Mouse (Mus musculus) neural tube, embryonic 12.5 days (tissue): Measurements from ENCODE around the gene Gdf7. TPM values are rescaled to one million over a fixed set of nuclear protein-coding genes. Genes with fewer than 3 reads are reported as not detected.

Experiments
- ATAC-seq: fragments of 200-750 bp; cut with Nextera tagmentation; 2 replicates; pipeline ENCODE4 v1.8.0; 2017; ENCODE audit warnings: low read depth, mild to moderate bottlenecking, moderate TSS enrichment, moderate library complexity; ENCODE audit not compliant: low FRiP score
- H3K27ac ChIP-seq: fragments of 300-500 bp; sonication (generic); 2 replicates; pipeline ENCODE4 v1.5.1; 2016
- H3K27me3 ChIP-seq: fragments of 300-500 bp; sonication (generic); replicated peaks from 2 replicates; pipeline ENCODE4 v1.6.1; 2016; ENCODE audit warnings: mild to moderate bottlenecking
- H3K36me3 ChIP-seq: fragments of 300-500 bp; sonication (generic); 2 replicates; pipeline ENCODE4 v1.6.1; 2016; ENCODE audit warnings: mild to moderate bottlenecking
- H3K4me1 ChIP-seq: fragments of 300-500 bp; sonication (generic); 2 replicates; pipeline ENCODE4 v1.6.1; 2016
- H3K4me2 ChIP-seq: fragments of 300-500 bp; sonication (generic); replicated peaks from 2 replicates; pipeline ENCODE4 v1.6.1; 2016; ENCODE audit warnings: mild to moderate bottlenecking
- H3K4me3 ChIP-seq: fragments of 300-500 bp; sonication (generic); 2 replicates; pipeline ENCODE4 v1.5.1; 2016
- H3K9ac ChIP-seq: fragments of 300-500 bp; sonication (generic); 2 replicates; pipeline ENCODE4 v1.6.1; 2016; ENCODE audit warnings: mild to moderate bottlenecking
- H3K9me3 ChIP-seq: fragments of 300-500 bp; sonication (generic); 2 replicates; pipeline ENCODE4 v1.6.1; 2016; ENCODE audit warnings: mild to moderate bottlenecking
- WGBS: fragments of 180-500 bp; shearing (Covaris S2); methylation state at CpG from one replicate; pipeline ENCODE4 v1.1.7; 2016; 5-methylcytosine and 5-hydroxymethylcytosine counted together
- polyA plus RNA-seq: library from polyadenylated mRNA; unstranded; fragments of >200 nt; fragmentation: Nextera tagmentation; extraction: Ambion mirVana; gene quantifications from 2 replicates; pipeline ENCODE4 v1.2.1, GENCODE M21; 2016

Gdf7 gene
- 0.39 and 0.42 TPM in 2 replicates for polyA plus RNA-seq

DNA sequence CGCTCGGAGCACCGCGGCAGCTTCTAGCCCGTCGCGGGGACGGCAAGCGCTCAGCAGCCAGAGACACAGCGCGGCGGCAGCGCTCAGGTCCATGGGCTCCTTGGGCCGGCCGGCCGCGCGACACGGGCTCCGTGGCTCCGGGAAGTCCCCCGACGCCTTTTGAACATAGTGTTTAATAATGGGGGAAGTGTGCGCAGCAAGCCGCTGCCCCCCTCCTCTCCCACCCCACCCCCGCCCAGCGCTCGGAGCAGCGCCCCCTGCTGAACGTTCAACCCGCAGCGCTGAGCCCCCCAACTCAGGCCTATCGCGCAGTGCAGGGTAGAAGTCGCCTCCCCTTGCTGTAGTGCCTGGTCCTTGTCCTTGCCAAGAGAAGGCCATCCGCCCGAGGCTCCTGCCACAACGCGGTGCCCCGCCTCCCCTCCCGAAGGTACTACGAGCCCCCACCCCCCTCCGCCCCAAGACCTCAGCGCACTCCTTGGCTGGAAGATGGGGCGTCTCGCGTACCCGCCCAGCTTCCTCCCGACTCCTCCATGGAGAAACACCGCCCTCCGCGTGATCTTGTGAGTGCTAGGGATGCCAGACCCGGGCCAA lies at the start of gene Gdf7:
Gdf7 (minus strand) TSS at position 114 of the 591 bp plus-strand sequence.
- under 1% methylated on average over 52 of the region's 53 CpGs for whole genome bisulfite sequencing
- Histone ChIP-seq H3K27ac (no peak within 1 kb of the TSS), H3K4me2 (peak within 1 kb of the TSS; percentile 80), H3K36me3 (no peaks in the 10 kb centered on the region), H3K4me1 (peaks cover 31% of the 10 kb centered on the region), H3K9me3 (no peaks in the 10 kb centered on the region), H3K27me3 (peaks cover 85% of the 10 kb centered on the region), H3K9ac (peak within 1 kb of the TSS; percentile 55), H3K4me3 (peak within 1 kb of the TSS; percentile 34)
- peak; percentile 37 for ATAC-seq

DNA sequence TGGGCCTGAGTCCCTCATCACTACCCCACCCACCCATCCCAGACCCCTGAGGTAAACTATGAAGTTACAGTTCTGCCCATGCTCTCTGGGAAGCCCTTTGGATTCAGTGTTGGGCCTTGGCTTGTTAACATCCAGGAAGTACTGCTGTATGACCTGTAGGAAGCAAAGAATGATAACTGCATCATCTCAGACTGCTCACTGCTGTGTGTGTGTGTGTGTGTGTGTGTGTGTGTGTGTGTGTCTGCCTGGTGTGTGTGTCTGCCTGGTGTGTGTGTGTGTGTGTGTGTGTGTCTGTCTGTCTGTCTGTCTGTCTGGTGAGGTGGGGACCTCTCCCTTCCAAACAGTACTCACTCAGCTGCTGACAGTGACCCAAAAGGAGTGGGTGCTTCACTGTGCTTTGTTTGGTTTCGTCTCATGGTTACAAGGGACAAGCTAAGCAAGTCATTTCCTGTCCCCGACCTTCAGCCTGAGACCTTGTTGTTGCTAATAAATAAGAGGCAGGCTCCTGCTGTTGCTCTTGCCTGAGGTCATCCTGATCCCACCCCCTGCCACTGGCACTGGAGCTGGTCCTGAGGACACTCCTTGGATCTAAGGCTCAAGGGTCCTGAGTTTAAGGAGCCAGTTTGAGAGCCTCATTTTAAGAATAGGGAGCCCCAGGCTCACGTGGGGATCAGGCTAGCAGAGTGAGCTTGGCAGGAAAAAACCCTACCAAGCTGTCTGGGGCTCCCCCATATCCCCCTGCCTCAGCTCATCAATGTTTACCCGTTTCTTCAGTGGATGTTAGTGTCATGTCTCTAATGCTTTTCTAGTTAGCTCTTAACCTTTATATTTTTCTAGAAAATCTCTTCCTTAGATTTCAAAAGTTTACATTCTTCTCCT lies 49.5 kb upstream of the Gdf7 start:
- Histone ChIP-seq H3K9ac (no peak overlapping the region), H3K4me2 (no peak overlapping the region), H3K36me3 (no peaks in the 10 kb centered on the region), H3K9me3 (no peaks in the 10 kb centered on the region), H3K27ac (no peak overlapping the region), H3K4me3 (no peak overlapping the region), H3K4me1 (peaks cover 11% of the 10 kb centered on the region; the same call in 1 of the 2 replicates), H3K27me3 (no peaks in the 10 kb centered on the region)
- WGBS = 39% methylated on average over 4 of the region's 4 CpGs
- ATAC-seq = no peak

DNA sequence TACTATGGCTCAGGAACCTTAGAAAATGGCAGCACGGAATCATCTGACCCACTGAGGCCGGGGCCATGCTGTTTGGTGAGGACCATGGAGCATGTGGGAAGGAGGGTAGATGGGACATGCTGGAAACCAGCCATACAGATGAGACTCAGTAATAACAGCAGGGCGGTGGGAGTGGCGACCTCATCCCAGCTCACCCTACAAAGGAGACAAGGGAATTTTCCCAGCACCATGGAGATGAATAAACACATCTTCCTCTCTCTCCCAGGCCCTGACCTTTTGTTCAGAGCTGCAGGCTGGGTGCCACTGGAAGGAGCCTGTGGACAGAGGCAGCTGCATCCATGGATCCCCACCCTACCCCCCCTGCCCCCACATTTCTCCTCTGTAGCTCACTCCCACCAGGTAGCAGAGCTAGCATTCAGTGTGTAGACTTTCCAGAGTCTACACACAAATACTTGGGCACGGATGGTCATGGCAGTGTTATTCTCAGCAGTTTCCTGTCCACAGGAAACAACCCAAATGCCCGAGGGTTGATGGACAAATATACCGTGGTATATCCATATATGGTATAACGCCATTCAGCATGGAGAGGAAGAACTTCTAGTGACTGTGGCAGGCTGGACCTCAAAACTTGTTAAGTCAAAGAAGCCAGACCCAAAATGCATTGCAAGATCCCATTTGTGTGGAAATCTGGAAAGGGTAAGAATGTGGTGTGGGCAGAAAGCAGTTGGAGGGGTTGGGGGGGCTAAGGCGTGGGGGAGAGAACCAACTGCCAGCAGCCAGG lies 47.2 kb upstream of the Gdf7 start:
- Histone ChIP-seq H3K27ac (no peak overlapping the region), H3K4me1 (peaks cover 11% of the 10 kb centered on the region; the same call in 1 of the 2 replicates), H3K4me2 (no peak overlapping the region), H3K9ac (no peak overlapping the region), H3K36me3 (no peaks in the 10 kb centered on the region), H3K9me3 (no peaks in the 10 kb centered on the region), H3K27me3 (no peaks in the 10 kb centered on the region), H3K4me3 (no peak overlapping the region)
- ATAC-seq = 0 out of 2 replicates have a peak, but pooled peaks have one; percentile 38
- WGBS = 74% methylated on average over 9 of the region's 9 CpGs

DNA sequence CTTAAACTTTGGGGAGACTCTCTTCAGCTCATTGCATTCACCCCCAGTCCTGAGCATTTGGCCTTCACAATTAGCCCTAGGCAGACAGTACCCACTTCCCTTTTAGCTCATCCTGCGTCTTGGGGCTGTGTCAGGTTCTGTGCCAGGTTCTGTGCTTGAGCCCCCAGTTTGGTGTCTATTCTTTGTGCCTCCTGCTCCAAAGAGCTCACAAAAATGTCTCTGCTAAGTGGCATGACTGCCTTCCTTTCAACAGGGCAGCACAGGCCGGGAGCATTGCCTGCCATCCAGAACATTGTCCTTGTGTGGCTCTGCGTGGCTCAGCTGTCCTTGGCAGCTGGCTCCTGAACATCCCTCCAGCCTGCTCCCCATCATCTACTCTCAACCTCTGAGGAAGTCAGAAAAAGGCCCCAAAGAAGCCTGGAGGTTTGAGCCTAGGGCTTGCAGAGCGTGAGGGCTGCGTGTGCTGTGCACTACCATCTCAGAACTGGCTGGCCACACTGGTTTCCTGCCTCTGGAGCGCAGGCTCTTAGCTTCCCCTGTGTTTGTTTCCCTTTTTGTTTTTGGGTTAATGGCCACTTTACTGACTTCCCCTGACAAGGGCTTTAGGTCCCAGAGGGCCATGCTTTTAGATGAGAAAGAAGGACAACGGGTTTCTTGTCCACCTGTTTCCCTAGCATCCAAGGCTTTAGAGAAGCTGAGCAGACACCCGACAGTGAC lies 46.1 kb upstream of the Gdf7 start:
- no peaks in the 10 kb centered on the region for H3K9me3 ChIP-seq
- no peak overlapping the region for H3K27ac ChIP-seq
- no peak overlapping the region for H3K4me3 ChIP-seq
- ATAC-seq = no peak
- H3K4me1 ChIP-seq = peaks cover 11% of the 10 kb centered on the region; the same call in 1 of the 2 replicates
- 0 out of 2 replicates have a peak, but pooled peaks cover 5% of the 10 kb centered on the region for H3K36me3 ChIP-seq
- H3K4me2 ChIP-seq = no peak overlapping the region
- WGBS = 73% methylated on average over 8 of the region's 8 CpGs
- no peaks in the 10 kb centered on the region for H3K27me3 ChIP-seq
- H3K9ac ChIP-seq = no peak overlapping the region

DNA sequence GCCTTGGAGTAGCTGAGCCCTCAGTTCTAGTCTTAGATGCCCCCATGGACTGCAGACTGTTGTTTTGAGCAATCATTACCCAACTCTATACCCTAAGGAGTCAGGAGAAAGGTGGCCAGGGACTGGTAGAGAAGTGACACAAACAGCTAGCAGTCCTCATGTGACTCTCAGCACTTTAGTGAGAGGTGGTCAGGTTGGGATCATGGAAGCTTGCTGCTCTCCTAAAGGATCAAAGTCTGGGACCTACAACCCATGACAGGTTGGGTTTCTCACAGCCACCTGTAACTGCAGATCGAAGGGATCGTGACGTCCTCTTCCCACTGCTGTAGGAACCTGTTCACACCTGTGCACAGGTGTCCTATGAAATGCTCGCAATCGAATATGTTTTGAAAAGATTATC lies 43.8 kb upstream of the Gdf7 start:
- H3K4me1 ChIP-seq = peaks cover 8% of the 10 kb centered on the region; the same call in 1 of the 2 replicates
- H3K27ac ChIP-seq = no peak overlapping the region
- no peaks in the 10 kb centered on the region for H3K9me3 ChIP-seq
- 93% methylated on average over 5 of the region's 5 CpGs for WGBS
- peaks cover 16% of the 10 kb centered on the region for H3K36me3 ChIP-seq
- no peaks in the 10 kb centered on the region for H3K27me3 ChIP-seq
- H3K4me3 ChIP-seq = no peak overlapping the region
- no peak for ATAC-seq
- no peak overlapping the region for H3K9ac ChIP-seq
- no peak overlapping the region for H3K4me2 ChIP-seq

DNA sequence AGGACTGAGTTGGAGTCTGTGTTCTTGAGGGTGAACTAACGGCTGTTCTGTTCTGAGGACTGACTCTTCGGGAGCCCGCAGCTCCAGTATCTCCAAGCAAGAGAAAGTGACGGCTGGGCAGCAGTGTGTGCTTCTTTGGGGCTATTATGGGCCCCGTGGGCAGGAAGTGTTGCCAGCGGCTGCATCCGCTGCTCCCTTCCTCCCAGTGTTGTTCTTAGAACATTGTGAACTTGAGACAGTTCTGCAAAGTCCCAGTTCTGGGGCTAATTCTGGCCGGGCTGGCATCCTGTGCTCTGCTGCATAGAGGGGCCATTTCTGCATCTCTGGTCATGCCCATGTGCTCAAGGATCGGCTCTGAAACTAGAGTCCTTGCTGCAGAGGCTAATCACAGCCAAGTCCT lies 43.1 kb upstream of the Gdf7 start:
- Histone ChIP-seq H3K27ac (no peak overlapping the region), H3K9ac (no peak overlapping the region), H3K4me3 (no peak overlapping the region), H3K4me1 (peaks cover 15% of the 10 kb centered on the region), H3K36me3 (peaks cover 16% of the 10 kb centered on the region), H3K27me3 (no peaks in the 10 kb centered on the region), H3K9me3 (no peaks in the 10 kb centered on the region), H3K4me2 (no peak overlapping the region)
- WGBS = 68% methylated on average over 9 of the region's 9 CpGs
- no peak for ATAC-seq

DNA sequence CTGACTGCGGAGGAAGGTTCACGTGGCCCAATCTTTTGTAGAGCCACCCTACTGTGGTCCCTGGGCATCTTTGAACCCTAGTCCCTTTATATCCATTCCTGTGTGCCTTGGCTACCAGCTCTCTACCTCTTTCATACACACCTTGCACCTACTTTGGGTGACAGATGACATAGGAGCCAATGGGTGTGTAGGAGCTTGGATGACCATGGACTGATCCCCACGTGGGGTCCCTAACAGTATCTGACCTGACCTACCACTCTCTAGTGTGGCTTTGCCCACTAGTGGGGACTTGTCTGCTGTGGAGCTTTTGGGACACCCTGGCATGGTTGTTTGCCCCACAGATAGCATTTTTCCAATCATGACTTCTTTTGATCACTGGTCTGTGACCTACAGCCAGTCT lies 41.6 kb upstream of the Gdf7 start:
- H3K9ac ChIP-seq = no peak overlapping the region
- H3K36me3 ChIP-seq = peaks cover 16% of the 10 kb centered on the region
- no peaks in the 10 kb centered on the region for H3K27me3 ChIP-seq
- peaks cover 22% of the 10 kb centered on the region for H3K4me1 ChIP-seq
- ATAC-seq = no peak
- 97% methylated on average over 3 of the region's 3 CpGs for WGBS
- H3K27ac ChIP-seq = no peak overlapping the region
- no peak overlapping the region for H3K4me3 ChIP-seq
- no peak overlapping the region for H3K4me2 ChIP-seq
- no peaks in the 10 kb centered on the region for H3K9me3 ChIP-seq

DNA sequence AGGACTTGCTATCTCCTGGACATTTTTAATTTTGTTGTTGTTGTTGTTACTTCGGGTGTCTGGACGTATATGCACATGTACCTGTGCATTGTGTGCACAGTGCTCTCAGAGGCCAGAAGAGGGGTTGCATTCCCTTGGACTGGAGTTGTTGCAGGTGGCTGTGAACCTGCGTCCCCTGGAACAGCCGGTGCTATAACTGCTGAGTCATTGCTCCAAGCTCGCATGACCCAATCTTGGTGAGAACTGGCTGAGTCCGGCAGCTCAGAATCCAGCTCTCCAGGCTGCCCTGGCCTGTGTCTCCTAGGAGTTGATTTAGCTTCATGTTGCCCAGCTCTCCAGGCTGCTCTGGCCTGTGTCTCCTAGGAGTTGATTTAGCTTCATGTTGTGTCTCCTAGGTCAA lies 39.3 kb upstream of the Gdf7 start:
- no peak overlapping the region for H3K27ac ChIP-seq
- no peak overlapping the region for H3K4me3 ChIP-seq
- H3K4me2 ChIP-seq = no peak overlapping the region
- no peaks in the 10 kb centered on the region for H3K27me3 ChIP-seq
- H3K9ac ChIP-seq = no peak overlapping the region
- WGBS = 91% methylated on average over 6 of the region's 6 CpGs
- H3K4me1 ChIP-seq = peaks cover 22% of the 10 kb centered on the region
- ATAC-seq = no peak
- H3K9me3 ChIP-seq = no peaks in the 10 kb centered on the region
- peaks cover 16% of the 10 kb centered on the region for H3K36me3 ChIP-seq

DNA sequence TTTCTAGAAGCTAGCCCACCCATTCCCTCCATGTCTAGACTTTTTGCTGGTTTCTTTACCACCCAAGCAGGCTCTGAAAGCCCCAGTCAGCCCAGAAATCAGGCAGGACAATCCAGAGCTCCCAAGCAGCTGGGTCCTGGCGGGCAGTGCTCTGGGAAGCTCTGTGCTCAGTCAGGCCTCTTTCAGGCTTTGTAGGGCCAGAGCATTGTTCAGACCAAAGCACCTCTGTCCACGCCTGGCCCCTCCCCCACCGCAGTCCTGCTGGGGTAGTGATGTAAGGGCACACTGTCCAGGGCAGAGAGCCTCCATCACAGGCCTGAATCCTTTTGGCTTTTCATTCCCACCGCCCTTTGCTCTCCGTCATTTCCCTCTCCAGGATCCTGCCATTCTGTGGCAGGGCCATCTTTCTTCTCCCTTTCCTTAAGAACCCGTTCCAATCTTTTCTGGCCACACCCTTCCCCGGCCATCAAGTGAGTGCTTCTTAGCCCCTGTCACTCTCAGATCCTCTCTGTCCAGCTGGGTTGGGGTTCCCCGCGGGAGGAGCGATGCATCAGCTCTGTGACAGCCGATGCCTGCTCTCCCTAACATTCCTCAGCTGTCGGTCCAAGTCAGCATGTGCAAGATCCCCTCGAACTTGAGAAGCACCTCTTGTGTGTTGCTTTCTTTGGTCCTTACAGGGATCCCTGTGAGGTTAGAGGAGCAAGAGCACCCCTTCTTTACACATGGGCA lies 38.0 kb upstream of the Gdf7 start:
- ATAC-seq = peak; percentile 62

DNA sequence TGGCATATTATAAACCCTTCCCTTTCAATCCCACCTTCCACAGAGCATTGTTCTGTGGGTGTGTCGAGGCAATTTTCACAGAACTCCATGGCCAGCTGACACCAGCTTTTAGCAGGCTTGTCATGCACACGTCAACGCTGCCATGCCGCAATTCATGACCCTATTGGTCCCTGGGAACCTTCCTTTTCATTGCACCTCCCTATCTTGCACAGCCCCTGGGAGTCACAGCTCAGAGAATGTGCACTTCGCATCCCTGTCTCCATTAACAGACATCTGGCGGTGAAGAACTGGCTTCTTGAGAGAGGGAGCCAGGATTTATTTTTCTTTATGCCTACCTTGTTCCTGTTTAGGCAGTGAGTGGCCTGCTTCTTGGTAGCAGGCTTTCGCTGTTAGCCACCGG lies 37.2 kb upstream of the Gdf7 start:
- Histone ChIP-seq H3K4me3 (no peak overlapping the region), H3K27me3 (no peaks in the 10 kb centered on the region), H3K36me3 (peaks cover 16% of the 10 kb centered on the region), H3K9me3 (no peaks in the 10 kb centered on the region), H3K4me2 (no peak overlapping the region), H3K27ac (no peak overlapping the region), H3K4me1 (peaks cover 22% of the 10 kb centered on the region), H3K9ac (no peak overlapping the region)
- ATAC-seq = peak; percentile 43; the same call in 1 of the 2 replicates
- 63% methylated on average over 8 of the region's 8 CpGs for WGBS

More for the DNA sequence above, 38.0 kb upstream of the Gdf7 start:
- H3K36me3 ChIP-seq = peaks cover 16% of the 10 kb centered on the region
- H3K27me3 ChIP-seq = no peaks in the 10 kb centered on the region
- H3K27ac ChIP-seq = no peak overlapping the region; the same call in 1 of the 2 replicates
- H3K4me3 ChIP-seq = no peak overlapping the region
- no peaks in the 10 kb centered on the region for H3K9me3 ChIP-seq
- H3K9ac ChIP-seq = 0 out of 2 replicates have a peak overlapping the region, but pooled peaks have one; percentile 13
- peaks cover 22% of the 10 kb centered on the region for H3K4me1 ChIP-seq
- H3K4me2 ChIP-seq = 0 out of 2 replicates have a peak overlapping the region, but pooled peaks have one; percentile 3
- WGBS = 28% methylated on average over 13 of the region's 13 CpGs

DNA sequence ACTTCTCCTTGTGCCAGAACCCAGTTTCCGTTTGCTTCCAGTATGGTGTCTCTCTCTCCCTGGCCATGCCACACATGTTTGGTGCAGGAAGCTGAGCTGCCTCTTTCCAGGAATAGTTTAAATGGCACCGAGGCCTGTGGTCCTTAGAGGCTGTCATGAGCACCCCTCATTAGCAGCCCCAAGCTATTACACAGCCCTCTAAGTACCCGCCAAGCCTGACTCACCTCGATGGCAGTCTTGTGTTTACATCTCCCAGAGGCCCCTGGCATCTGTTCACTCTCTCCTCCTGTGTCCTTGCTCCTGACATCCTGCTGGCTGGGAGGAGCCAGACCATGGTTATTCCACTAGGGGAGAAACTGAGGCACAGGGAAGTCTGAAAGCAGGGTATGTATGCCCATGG lies 36.7 kb upstream of the Gdf7 start:
- H3K27me3 ChIP-seq = no peaks in the 10 kb centered on the region
- H3K36me3 ChIP-seq = peaks cover 16% of the 10 kb centered on the region
- WGBS = 56% methylated on average over 4 of the region's 4 CpGs
- H3K9ac ChIP-seq = no peak overlapping the region
- no peak overlapping the region for H3K4me3 ChIP-seq
- no peaks in the 10 kb centered on the region for H3K9me3 ChIP-seq
- H3K4me2 ChIP-seq = no peak overlapping the region
- H3K4me1 ChIP-seq = peaks cover 22% of the 10 kb centered on the region
- H3K27ac ChIP-seq = no peak overlapping the region
- ATAC-seq = peak; percentile 46; the same call in 1 of the 2 replicates
